Mouse (Mus musculus) myocyte (in vitro differentiated cells): ENCODE results near the gene Eif4b.

Experiments
- CEBPB ChIP-seq: IDR thresholded peaks from 2 replicates; pipeline ENCODE4 v1.6.1; 2011; ENCODE audit warnings: mild to moderate bottlenecking, moderate library complexity; ENCODE audit not compliant: poor library complexity, insufficient read depth, severe bottlenecking
- MAX ChIP-seq: IDR thresholded peaks from one replicate; pipeline ENCODE4 v1.6.1; 2011; ENCODE audit warnings: low read depth, mild to moderate bottlenecking, control low read depth
- MYOD1 ChIP-seq, 3 experiments: IDR thresholded peaks; one replicate each; pipeline ENCODE4 v1.6.1; 2011; ENCODE audit warnings: control low read depth in 2 of 3, low read depth in 2 of 3, mild to moderate bottlenecking in 2 of 3, moderate library complexity in 1 of 3; ENCODE audit not compliant: insufficient read length in 2 of 3, control insufficient read depth in 1 of 3
- MYOG ChIP-seq, 3 experiments: IDR thresholded peaks; one replicate each; pipeline ENCODE4 v1.6.1; 2011; ENCODE audit warnings: control low read depth in 2 of 3, low read depth in 2 of 3, mild to moderate bottlenecking in 2 of 3; ENCODE audit not compliant: insufficient read length in 2 of 3, control insufficient read depth in 1 of 3, insufficient read depth in 1 of 3
- POLR2A ChIP-seq: IDR thresholded peaks from one replicate; pipeline ENCODE4 v1.6.1; 2011; ENCODE audit warnings: low read depth, mild to moderate bottlenecking, control low read depth, moderate library complexity; ENCODE audit not compliant: insufficient read length
- POLR2AphosphoS2 ChIP-seq: IDR thresholded peaks from one replicate; pipeline ENCODE4 v1.6.1; 2011; ENCODE audit warnings: low read depth, control low read depth; ENCODE audit not compliant: insufficient read length
- REST ChIP-seq: IDR thresholded peaks from one replicate; pipeline ENCODE4 v1.6.1; 2011; ENCODE audit warnings: mild to moderate bottlenecking, control low read depth, moderate library complexity; ENCODE audit not compliant: insufficient read depth, insufficient read length
- USF1 ChIP-seq: IDR thresholded peaks from one replicate; pipeline ENCODE4 v1.6.1; 2011; ENCODE audit warnings: low read depth, mild to moderate bottlenecking, control low read depth, moderate library complexity

- TF ChIP-seq POLR2AphosphoS2 (no peak), POLR2A (no peak), MYOD1 (IDR thresholded peaks at IDR 0.05; ENCODE audit: control insufficient read depth in 1 of 3, insufficient read length in 2 of 3, low read depth in 2 of 3) (no peak), CEBPB (no peak), MAX (no peak), MYOG (IDR thresholded peaks at IDR 0.05; ENCODE audit: control insufficient read depth in 1 of 3, insufficient read depth in 1 of 3, insufficient read length in 2 of 3, low read depth in 2 of 3) (no peak), USF1 (no peak), REST (no peak)
Measured at GRCm38 (mm10) chr15:102110271-102110670, 36.7 kb downstream of the Eif4b start.
